Mouse (Mus musculus): ENCODE data around the gene Hip1r.

Hip1r gene

DNA sequence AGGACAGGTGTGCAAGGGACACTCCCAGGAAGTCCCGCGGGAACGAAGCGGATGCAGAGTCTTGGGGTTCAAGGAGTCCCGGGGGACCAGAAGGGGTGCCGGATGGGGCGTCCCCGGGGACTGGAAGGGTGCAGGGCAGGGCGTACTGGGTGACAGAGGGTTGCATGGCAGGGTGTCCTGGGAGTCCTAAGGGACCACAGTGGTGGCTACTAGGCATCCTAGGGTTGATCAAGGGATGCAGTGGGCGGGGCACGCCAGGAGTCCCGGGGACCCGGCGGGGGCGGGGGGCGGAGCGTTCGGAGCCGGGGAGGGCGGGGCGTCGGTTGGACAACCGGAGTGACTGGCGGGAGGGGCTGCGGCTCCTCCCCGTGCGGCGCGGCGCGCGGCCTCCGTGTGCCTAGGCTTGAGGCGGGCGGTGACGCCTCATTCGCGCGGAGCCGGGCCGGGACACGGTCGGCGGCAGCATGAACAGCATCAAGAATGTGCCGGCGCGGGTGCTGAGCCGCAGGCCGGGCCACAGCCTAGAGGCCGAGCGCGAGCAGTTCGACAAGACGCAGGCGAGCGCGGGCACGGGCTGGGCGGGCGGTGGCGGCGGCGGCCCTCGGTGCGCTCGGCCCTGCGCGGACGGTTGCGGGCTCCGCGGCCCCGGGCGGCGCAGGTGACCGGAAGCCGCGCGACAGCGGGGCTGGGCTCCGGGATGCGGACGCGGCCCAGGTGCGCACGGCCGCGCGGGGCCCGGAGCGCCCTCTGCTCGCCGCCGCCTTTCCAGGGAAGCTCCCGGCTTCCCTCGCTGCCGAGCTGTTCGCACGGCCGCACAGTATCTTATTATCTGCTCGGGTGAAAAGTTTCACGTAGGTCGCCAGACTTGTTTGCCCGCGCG, at the start of gene Hip1r:
TSS of gene Hip1r (plus strand) at position 330 of the 880 bp plus-strand sequence.
- DNase-seq = peak; percentile 85

DNA sequence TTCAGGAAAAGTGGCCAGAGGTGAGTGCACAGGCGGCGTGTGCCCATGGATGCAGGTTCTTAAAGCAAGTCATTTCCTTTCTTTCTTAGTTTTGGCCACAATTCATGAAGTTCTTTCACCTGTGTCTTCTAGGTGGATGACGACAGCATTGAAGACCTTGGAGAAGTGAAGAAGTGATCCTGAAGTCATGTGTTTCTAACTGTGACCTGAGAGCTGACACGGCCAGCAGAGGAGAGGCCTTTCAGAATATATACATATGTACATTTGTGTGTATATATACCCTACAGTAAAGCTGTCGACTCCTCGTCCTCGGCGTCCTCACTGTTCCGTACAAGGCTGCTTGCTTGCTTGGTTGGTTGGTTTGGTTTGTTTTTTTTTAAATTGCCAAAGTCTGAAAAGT, 46.3 kb upstream of the Hip1r start, which contains the start of gene Gm43518:
TSS of gene Gm43518 (plus strand) at position 301 of the 400 bp plus-strand sequence.
- DNase-seq = no peak

DNA sequence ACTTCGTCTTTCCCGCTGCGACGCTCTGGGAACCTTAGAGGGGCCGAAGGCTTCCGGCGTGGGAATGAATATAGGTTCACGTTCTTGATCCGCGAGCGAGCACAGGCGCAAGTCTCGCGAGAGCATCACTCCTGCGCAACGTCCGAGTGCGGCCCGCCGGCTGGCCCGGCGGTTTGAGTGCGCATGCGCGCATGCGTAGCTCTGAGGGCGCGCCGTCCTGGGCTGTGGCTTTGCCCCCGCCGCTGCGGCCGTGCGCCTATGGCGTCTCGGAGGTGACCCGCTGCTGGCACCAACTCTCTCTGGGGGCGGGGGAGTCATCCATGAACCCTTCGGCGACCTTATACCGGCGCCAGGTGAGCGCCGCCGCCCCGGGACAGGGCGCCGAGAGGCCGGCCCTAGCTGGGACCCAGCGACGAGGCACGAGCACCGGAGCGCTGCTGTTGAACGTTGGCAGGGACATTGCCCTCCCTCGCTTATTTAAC, 42.9 kb upstream of the Hip1r start, which contains the start of gene Ccdc62:
TSS of gene Ccdc62 (plus strand) at position 172 of the 482 bp plus-strand sequence.
- DNase-seq = peak; percentile 93

DNA sequence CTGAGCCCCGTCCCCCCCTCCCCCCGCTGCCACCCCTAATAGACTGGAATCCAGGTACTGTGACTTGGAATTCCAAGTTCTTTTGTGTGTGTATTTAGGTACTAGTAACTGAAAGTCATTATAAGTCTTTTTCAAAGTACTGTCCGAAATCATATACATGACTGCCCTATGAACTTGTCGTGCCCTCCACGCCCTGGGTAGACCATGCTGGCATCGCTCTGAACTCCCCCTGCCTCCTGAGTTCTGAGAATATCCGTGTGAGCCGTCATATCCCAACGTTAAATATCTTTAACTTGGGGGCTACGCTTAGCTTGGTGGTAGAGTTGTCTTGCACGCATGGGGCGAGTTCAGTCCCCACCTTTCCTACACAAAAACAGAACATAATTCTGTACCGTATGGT, 42.3 kb upstream of the Hip1r start:
- DNase-seq = no peak

DNA sequence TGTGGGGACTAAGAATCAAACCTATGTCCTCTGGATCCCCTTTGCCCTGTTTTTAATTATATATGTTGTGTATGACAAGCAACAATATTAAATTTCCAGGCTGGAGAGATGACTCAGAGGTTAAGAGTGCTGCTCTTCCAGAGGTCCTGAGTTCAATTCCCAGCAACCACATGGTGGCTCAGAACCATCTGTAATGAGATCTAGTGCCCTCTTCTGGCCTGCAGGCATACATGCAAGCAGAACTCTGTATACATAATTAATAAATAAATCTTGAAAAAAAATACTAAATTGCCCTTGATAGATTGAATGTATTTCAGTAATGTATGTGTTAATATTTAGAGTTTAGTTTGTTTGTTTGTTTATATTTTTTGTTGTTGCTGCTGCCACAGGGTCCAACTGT, 40.5 kb upstream of the Hip1r start:
- DNase-seq = no peak

DNA sequence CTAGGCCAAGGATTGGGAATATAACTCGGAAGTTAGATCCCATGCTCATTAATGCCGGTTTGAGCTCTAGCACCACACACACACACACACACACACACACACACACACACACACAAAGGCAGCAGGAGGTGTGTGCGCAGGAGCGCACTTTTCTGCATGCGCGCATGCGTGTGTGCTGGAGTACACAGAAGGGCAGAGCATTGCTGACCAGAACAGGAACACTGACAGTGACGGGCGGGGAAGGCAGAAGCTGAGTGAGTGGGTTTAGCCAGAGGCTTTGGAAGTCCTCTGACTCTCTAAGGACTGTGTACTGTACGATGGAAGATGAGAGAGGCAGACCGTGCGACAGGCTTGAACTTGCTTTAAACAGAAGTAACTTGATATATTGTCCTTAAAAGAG, 39.9 kb upstream of the Hip1r start:
- no peak for DNase-seq

DNA sequence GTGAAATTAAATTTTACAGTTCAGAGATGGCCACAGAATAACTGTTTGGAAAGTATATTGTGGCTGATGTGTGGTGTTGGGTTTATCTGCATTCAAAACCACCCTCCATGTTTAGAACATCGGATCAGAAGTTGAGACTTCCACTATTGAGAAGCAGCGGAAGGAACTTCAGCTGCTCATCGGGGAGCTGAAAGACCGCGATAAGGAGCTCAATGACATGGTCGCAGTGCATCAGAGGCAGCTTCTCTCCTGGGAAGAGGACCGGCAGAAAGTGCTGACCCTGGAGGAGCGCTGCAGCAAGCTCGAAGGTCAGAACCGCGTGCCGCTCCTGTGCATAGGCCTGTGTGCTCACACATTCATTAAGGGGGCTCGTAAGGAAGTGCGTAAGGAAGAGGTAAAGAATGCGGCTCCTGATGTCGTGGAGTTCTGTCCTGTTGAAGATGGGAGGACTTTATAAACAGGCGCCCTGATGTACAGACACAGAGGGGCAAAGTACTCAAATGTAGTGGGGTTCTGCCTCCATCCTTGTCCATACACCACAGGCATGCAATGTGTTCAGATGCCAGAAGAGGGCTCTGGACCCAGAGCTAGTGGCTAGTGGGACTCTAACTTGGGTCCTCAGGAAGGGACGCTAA, 39.4 kb upstream of the Hip1r start:
- peak; percentile 29 for DNase-seq

DNA sequence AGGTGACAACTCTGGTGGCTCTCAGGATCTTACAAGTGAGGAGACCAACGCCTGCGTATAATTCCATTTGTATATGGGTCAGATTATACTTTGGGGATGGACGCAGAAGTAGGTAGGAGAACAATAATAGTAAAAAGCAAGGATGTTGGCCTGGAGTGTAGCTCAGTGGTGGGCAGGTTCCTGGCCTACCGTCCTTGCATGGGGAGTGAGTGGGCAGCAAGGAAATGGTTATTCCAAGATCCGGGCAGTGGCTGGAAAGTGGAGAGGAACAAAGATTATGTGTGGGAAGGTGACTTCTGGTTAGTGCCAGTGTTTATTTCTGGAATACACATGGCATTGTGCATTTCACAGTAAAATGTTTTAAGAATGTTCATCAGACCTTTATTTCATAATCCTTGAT, 37.5 kb upstream of the Hip1r start:
- DNase-seq = no peak

DNA sequence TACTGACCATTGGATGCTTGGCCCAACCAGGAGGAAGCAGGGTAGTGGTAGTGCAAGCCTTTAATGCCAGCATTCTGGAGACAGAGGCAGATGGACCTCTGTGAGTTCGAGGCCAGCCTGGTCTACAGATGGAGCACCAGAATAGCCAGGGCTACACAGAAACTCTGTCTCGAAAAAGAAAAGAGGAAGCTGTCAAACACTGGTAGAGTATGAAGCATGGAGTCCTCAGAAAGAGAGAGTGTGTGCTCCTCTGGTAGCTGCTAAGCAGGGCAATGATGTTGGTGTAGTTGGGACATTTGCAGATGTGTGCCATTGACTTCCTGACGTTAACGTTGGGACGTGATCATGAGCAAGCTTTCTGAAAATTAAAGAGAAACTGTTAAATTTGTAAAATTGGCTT, 34.9 kb upstream of the Hip1r start:
- DNase-seq = no peak

DNA sequence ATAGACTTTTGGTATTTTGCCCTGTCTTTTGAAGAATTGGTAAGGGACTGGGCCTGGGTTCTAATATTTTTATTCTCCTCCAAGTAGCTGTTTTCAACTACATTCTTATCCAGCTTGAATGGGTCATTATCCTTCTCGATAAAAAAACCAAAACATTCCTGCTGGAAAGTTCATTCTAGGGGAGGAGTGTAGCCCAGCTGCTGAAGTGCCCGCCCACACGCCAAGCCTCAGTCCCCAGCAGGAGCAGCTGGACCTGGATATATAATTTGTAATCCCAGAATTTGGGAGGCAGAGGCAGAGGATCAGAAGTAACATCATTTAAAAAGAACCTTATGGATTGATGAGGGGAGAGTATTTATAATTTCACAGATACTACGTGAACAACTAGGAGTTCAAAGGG, 26.9 kb upstream of the Hip1r start:
- DNase-seq = no peak

DNA sequence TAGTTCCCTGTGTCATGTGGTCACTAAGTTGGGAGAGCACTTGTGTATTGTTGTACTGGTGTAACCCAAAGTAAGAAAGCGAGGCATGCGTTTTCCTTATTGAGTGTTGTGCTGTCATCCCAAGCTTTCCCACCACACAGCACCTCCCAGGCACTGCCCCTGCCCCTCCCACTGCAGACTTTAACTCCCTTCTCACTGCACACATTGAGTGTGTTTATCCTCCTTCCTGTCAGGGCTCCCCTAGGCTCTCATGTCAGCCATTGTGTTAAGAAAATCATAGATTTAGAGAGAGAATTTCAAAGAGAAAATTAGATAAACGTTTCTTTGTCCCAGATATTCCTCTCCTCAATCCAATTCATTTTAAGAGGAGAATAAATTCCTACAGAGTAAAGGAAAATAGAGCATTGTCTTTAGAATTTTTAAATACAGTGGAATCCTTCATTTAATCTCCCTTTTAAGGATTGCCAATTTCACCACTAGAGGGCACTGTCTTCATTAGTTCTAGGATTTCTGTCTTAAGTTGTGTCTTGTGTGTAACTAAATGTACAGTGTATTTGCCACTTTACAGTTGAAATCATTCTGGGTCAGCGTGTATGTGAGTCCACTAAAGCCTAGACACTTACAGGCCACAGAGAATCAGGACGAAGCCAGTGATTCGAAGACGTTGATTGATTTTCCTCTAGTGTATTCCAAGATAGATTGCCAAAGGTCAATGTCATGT, 26.2 kb upstream of the Hip1r start:
- peak; percentile 72 for DNase-seq

DNA sequence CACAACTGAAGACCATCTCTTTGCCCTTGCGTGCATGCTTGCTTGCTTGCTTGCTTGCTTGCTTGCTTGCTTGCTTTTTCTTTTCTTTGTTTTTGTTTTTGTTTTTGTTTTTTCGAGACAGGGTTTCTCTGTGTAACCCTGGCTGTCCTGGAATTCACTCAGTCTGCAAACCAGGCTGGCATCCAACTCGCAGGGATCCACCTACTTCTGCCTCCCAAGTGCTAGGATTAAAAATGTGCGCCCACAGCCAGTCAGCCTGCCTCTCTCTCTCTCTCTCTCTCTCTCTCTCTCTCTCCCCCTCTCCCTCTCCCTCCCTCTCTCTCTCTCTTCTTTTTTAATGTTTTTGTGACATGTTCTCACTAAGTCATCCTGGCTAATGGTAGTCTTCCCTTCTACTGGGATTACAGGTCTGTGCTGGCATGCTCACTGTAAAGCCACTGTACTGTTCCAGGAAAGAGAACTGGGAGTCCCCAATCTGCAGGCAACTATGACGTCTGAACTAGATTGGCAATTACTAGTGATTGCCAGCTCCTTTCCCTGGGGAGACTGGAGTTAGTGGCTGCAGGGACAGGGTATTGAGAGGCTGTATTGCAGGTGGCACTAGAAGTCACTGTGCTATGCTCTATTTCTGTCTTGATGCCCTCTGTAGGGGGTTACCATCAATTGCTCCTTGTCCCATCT, 20.9 kb upstream of the Hip1r start:
- no peak for DNase-seq

DNA sequence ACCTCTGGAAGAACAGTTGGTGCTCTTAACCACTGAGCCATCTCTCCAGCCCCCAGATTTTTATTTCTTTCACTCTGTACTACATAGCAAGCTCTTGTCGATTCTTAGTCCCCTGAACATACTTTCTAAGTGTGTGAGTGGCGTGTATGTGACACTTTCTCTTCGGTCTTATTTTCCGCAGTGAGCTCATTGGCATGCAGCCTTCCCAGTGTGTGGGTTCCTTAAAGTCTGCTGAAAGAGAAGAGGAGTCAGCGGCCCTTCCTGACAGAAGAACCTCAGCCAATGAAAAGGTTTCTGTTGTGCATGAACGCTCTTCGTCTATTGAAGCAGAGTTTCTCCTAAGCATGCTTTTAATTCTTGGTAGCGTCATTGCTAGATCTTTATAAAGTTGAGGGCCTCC, 16.2 kb upstream of the Hip1r start:
- no peak for DNase-seq

DNA sequence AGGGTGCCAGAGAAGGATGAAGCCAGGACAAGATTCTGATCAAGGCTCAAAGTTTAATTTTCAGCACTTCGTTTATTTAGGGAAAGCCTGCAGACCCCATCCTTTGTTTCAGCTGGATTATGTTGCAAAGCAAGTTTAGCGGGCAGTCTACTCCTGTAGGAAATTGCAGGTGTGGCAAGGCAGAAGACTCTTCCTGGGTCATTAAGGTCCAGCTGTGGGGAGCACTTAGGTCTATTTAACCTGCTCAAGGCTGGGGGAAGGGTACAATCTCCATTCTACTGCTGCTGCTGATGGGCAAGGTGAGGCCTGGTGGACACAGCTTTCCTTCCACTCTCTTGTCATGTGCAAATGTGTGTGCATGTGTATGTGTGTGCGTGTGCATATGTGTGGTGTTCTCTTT, 14.4 kb upstream of the Hip1r start:
- DNase-seq = no peak

DNA sequence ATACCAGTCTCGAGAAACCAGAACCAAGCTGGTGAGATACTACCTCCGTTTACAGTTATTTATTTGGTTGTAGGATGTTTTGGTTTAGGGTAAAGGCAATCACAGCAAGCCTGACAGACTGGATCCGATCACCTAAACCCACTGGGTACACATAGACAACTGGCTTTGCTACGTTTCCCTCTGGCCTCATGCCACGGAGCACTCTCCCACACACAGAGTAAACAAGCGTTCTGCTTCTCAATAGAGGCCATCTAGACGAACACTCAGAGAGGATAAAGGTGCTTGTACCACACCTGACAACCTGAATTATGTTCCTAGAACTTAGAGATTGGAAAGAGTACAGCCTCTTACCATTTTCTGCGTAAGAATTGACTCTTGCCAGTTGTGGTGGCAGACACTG, 13.3 kb upstream of the Hip1r start:
- no peak for DNase-seq

DNA sequence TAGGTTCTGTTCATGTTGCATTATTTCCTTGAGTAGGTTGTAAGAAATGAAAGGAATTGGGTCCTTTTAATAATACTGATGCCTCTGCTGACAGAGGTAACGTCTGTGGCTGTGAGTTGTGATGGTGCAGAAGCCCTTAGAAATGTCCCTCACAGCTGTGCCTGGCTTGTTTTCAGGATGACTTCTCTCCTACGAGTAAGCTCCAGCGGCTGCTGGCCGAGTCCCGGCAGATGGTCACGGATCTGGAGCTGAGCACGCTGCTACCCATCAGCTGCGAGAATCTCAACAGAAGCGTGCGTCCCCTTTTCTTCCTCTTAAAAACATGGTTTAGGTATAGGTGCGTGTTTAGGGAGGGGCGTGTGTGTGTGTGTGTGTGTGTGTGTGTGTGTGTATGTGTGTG, 12.4 kb upstream of the Hip1r start:
- DNase-seq = no peak

DNA sequence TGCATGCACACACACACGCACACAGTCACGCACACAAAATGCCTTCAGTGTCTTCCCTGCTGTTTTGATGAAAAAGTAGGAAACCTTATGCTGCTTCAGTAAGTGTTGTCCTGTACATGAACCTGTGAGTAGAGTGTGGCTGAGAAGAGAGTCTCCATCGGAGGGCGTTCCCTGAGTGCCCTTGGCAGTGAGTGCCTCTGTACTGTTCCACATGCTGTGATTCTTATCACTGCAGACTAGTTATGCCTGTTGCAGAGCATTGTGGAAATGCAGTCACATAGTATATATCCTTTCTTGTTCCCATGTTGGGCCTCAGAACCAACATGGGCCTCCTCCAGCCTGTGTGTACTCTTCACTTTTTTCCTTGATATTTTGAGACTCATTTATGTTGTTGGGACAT, 9.2 kb upstream of the Hip1r start:
- no peak for DNase-seq

DNA sequence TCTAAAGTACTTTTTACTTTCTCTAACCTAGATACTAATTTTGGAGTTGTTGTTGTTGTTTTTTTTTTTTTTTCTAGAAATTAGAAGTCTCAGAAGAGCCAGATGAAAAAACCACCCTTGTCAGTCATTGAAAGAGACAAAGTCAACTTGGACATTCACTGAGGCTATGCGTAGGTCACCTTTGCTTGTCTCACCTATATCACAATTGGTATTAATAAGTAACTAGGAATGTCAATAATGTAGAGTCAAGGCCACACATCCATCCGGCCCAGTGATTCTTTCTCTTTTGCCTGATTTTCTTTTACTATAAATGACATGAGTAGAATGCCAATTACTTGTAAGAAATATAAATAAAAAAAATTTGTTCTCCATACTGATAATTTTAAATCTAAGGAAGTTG, 6.7 kb upstream of the Hip1r start:
- DNase-seq = no peak

DNA sequence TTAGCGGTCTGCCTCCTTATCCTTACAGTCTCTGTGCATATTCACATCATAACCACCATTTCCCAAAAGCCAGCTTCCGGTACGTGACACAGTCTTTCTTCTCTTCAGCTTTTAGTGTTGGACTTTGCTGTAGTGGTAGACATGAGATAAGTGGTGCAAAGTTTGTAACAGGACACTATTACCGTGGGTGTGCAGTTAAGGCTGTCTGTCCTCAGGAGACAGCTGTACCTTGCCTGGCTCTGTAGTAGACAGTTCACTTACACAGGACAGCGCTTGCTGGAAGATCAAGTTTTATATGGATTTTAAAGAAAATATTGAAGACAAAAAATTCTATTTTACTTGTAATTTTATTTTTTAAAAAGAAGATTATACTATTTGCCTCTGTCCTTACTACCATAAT, 5.0 kb upstream of the Hip1r start:
- DNase-seq = no peak

DNA sequence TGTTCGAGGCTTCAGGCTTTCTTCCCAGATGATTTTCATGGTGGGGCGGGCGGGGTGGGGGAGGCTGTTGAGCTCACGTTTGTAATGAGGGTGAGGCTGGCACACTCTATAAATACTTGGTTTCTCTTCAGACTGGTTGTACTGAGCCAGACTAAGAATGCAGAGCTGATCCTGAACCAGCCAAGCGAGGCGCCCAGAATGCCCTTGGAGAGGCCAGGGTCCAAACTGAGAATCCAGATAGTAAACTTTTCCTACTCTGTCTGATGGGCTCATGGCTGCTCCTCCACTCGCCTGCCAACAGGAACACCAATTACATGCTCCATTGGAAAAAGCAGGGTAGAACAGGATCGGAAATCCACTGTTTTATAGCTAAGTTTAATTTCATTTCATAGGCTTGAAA, 4.2 kb upstream of the Hip1r start:
- DNase-seq = peak; percentile 82

DNA sequence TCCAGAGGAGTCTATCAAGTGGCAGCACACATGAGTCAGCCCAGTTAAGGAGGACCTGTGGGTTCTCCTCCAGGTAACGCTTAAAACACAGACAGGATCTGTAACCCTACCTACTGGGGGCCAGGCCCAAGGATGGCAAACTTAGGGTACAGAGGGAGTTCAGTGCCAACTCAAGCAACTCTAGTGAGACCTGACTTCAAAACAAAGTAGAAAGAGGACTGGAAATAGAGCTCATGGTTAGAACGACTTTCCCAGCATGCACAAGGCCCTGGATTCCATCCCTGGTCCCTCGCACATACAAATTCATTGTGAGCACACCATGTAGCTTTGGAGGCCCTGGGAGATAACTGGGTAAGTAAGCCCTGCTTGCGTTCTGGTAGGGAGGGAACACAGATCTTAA, 2.9 kb upstream of the Hip1r start:
- no peak for DNase-seq

DNA sequence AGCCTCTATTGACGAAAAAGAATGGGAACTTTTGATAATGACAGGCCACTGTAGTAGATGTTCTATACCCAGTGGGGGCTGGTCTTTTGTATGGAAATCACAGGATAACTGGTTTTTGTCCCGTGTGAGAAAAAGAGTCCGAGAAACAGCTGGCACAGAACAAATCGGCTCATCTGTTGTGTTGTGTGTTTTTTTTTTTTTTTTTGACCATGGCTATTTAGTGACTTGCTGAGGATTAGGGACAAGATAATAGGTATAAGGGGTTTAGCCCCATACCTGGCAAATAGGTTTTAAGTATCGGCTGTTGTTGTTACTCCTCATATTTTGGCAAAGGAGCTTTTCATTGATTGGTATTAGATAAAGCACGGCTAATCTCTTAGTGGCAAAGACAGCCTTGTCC, 975 bp upstream of the Hip1r start:
- no peak for DNase-seq

DNA sequence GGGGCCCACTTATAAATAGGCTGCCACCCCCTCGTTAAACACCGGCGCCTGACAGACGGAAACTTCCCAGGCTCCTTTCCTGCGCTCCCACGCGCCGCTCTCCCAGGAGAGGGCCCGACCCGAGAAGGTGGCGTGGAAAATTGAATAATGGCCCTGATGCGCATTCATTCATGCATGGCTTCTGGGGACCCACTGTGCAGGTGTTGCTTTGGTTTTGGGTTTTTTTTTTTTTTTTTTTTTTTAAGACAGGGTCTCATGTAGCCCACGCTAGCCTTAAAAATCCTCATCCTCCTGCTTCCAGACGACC, 704 bp downstream of the Hip1r start:
- DNase-seq = no peak

Data from kidney, adult 9 months (tissue).